Comparison of ENCODE assay signal across 8 mouse cellular contexts in the genomic region with DNA sequence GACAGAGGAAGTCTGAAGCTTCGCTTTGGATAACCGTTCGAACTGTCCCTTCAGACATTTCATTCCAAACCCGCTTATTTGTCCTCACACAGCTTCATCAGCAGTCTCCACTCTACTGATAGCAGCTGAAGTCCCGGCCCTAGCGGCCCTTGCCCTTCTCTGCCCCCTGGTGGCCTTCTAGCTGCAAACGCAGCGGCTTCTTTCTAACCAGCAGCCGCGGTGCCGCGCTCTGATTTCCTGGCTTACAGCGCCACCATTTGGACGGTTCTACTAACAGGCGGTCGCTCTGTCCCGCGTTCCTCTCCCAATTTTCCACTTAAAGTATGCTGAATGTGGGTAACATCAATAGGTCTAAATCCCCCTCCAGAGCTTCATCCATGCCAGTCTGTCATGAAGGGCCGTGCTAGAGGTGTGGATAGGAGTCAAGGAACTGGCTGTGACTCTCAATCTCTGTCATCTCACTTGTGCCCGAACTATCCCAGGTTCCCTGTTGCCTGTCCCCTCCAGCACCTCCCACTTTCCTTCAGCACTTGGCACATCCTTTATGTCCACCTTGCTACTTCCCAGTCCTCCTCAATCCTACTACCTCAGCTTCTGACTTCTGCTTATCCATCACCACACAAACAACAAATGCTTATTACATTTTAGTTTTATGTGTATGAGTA. TPM values are rescaled to one million over a fixed set of nuclear protein-coding genes. Genes with fewer than 3 reads are reported as not detected.
A peak's percentile ranks its signal among the peaks of the same experiment; 100 is the strongest.
DNase-seq lines count a peak whose midpoint lies in the region; ATAC-seq lines count a peak whose summit lies in the region.

No protein-coding gene starts in this region.

- WGBS in hindbrain, embryonic 16.5 days, result 4% methylated on average over 20 of the region's 20 CpGs

- H3K4me2 ChIP-seq in hindbrain, embryonic 16.5 days (ENCODE audit: low read length), result no peak overlapping the region

- 0 out of 2 replicates have a peak overlapping the region, but pooled peaks have one; percentile 28 for H3K9ac ChIP-seq in hindbrain, embryonic 16.5 days (ENCODE audit: low read depth, low read length)

- no peak overlapping the region for H3K4me3 ChIP-seq in hindbrain, embryonic 16.5 days (ENCODE audit: low read length)

- H3K27me3 ChIP-seq in hindbrain, embryonic 16.5 days (replicated peaks; ENCODE audit: control insufficient read depth, insufficient read depth, low read length), result peaks cover 3% of the 10 kb centered on the region

- no peaks in the 10 kb centered on the region for H3K36me3 ChIP-seq in hindbrain, embryonic 16.5 days (ENCODE audit: control insufficient read depth, insufficient read depth, low read length)

- H3K27ac ChIP-seq in hindbrain, embryonic 16.5 days (ENCODE audit: low read depth, low read length), result no peak overlapping the region

- no peaks in the 10 kb centered on the region for H3K4me1 ChIP-seq in hindbrain, embryonic 16.5 days (ENCODE audit: control insufficient read depth, insufficient read depth, low read depth, low read length)

- ATAC-seq in hindbrain, embryonic 16.5 days, result peak; percentile 91

- DNase-seq in T-cell, adult 2 months (ENCODE audit: low spot score), result peak; percentile 88
- peak; percentile 91 to 92 for DNase-seq in cerebellum, postnatal 36 days
- DNase-seq in gastrocnemius, adult 18-20 months (ENCODE audit: low spot score), result peak; percentile 95
- DNase-seq in left cerebral cortex, adult 11 months (ENCODE audit: low spot score), result peak; percentile 89
- DNase-seq in lung, postnatal 36 days, result peak; percentile 96
- peak; percentile 87 for DNase-seq in retina, postnatal 7 days (ENCODE audit: low read depth, low spot score)
- DNase-seq in urinary bladder, adult 18-20 months (ENCODE audit: low spot score in 2 of 2), result peak; percentile 91

- H3K9me3 ChIP-seq in hindbrain, embryonic 16.5 days (ENCODE audit: control insufficient read depth, low read length), result no peaks in the 10 kb centered on the region

RNA-seq across cellular contexts. Expression of gene Eif4b, which starts 7.8 kb away (rescaled TPM):
- 100 to 1,000 TPM; 224 to 227 TPM for total RNA-seq in gastrocnemius, adult 18-20 months (2021)
- polyA plus RNA-seq in hindbrain, embryonic 16.5 days (2015; fragmentation: Nextera tagmentation; extraction: Ambion mirVana), result 76.0 and 84.8 TPM in 2 replicates

RNA-seq across cellular contexts. Expression of gene Tns2, which starts 34.4 kb away (rescaled TPM):
- total RNA-seq in gastrocnemius, adult 18-20 months (2021), result 10 to 100 TPM; 31.3 to 31.6 TPM
- polyA plus RNA-seq in hindbrain, embryonic 16.5 days (2015; fragmentation: Nextera tagmentation; extraction: Ambion mirVana), result 8.7 and 14.9 TPM in 2 replicates

RNA-seq across cellular contexts. Expression of gene Krt18, which starts 37.8 kb away (rescaled TPM):
- 1 to 10 TPM in 1 of 2 experiments, under 1 TPM in 1; 0.48 to 1.1 TPM for total RNA-seq in gastrocnemius, adult 18-20 months (2021)
- polyA plus RNA-seq in hindbrain, embryonic 16.5 days (2015; fragmentation: Nextera tagmentation; extraction: Ambion mirVana), result 11.8 and 13.6 TPM in 2 replicates
